Mouse (Mus musculus) C2C12 (cell line): ENCODE results near the gene Gk5. TPM values are rescaled to one million over a fixed set of nuclear protein-coding genes. Genes with fewer than 3 reads are reported as not detected.
"Not testable (repeated sequence)": the region's sequence is repeated elsewhere in the genome, so short reads cannot be mapped to it uniquely, and the experiment has no call there.

Experiments
- H3K27me3 ChIP-seq: one replicate; pipeline ENCODE4 v1.6.1; 2011; ENCODE audit not compliant: control insufficient read depth, insufficient read depth, insufficient read length
- H3K36me3 ChIP-seq: one replicate; pipeline ENCODE4 v1.6.1; 2011; ENCODE audit not compliant: control insufficient read depth, insufficient read depth
- H3K4me3 ChIP-seq: one replicate; pipeline ENCODE4 v1.5.1; 2011; ENCODE audit warnings: mild to moderate bottlenecking, control low read depth; ENCODE audit not compliant: poor library complexity, insufficient read depth, severe bottlenecking
- H3K79me2 ChIP-seq: one replicate; pipeline ENCODE4 v1.6.1; 2011; ENCODE audit not compliant: control insufficient read depth, insufficient read depth
- H3K79me3 ChIP-seq: one replicate; pipeline ENCODE4 v1.6.1; 2011; ENCODE audit warnings: low read depth, control low read depth
- H3ac ChIP-seq: one replicate; pipeline ENCODE3; 2011; ENCODE audit warnings: low read depth; ENCODE audit not compliant: control insufficient read depth, insufficient read length
- CEBPB ChIP-seq: IDR thresholded peaks from one replicate; pipeline ENCODE4 v1.6.1; 2011; ENCODE audit warnings: low read depth, mild to moderate bottlenecking, control low read depth, moderate library complexity
- CTCF ChIP-seq: IDR thresholded peaks from one replicate; pipeline ENCODE4 v1.5.1; 2011; ENCODE audit not compliant: control insufficient read depth, insufficient read depth, insufficient read length
- FOSL1 ChIP-seq: IDR thresholded peaks from one replicate; pipeline ENCODE4 v1.8.0; 2011; ENCODE audit warnings: mild to moderate bottlenecking, low read length; ENCODE audit not compliant: poor library complexity, insufficient read depth, severe bottlenecking
- MAX ChIP-seq: IDR thresholded peaks from one replicate; pipeline ENCODE4 v1.6.1; 2011; ENCODE audit warnings: mild to moderate bottlenecking, control low read depth
- MYOD1 ChIP-seq: IDR thresholded peaks from one replicate; pipeline ENCODE4 v1.6.1; 2011; ENCODE audit warnings: low read depth; ENCODE audit not compliant: control insufficient read depth, insufficient read length
- MYOG ChIP-seq: IDR thresholded peaks from one replicate; pipeline ENCODE4 v1.6.1; 2011; ENCODE audit not compliant: control insufficient read depth, insufficient read length; ENCODE audit errors: extremely low read depth
- USF1 ChIP-seq: IDR thresholded peaks from one replicate; pipeline ENCODE4 v1.6.1; 2011; ENCODE audit warnings: low read depth, mild to moderate bottlenecking, control low read depth, moderate library complexity
- long read RNA-seq, 2 experiments: library from polyadenylated mRNA; unstranded; transcript quantifications; one replicate each; pipeline ENCODE4 v2.0.0; 2019 to 2020
- polyA plus RNA-seq: library from polyadenylated mRNA; unstranded; fragments of >200 nt; fragmentation: generic; extraction: Trizol; gene quantifications from one replicate; pipeline ENCODE4 v1.2.1, GENCODE M21; 2012; ENCODE audit warnings: missing spikeins

The Gk5 gene
- polyA plus RNA-seq, result 0.82 TPM
- long read RNA-seq, experiment 1, result 0 reads
- long read RNA-seq, experiment 2, transcript Gk5-201 (16 exons, 2,815 nt), result major isoform, 13 of 19 reads
- long read RNA-seq, experiment 2, partial matches to known transcripts, result 0 of 19 reads
- long read RNA-seq, experiment 2, other reads (novel, unspliced or antisense), result 6 of 19 reads

DNA sequence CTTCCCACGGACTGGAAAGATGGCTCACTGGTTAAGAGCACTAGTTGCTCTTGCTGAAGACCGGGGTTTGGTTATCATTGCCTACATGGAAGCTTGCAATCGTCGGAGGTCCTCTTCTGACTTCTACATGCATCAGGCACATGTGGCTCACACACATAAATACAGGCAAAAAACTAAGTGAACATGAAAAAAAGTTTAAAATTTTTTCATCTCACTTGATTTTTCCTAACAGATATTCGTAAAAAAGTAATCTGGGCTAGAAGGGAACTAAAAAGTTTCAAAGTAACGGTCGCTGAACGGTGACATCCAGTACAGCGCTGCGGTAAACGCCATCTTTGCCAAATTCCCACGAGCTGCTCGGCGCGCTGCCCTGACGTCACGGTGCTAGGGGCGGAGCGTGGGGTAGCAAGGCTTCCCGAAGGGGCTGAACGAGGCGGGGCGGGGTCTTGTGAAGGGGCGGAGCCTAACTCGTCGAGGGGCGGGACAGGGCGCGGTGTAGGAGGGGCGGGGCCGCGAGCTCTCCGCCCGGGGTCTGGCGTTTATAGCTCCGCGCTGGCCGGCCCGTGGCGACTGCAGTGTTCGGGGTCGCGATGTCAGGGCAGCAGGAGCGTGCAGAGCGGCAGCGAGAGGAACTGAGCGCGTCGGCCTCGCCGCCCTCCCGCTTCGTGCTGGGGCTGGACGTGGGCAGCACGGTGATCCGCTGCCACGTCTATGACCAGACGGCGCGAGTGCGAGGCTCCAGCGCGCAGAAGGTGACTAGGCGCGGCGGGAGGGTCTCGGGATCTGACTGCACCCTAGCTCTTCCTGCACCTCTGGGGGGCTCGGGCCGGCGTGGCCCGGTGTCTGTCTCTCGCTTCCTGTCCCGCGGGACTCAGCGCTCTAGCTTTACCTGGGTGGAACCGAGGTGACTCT, at the start of gene Gk5:
TSS of gene Gk5 (plus strand) at position 502 of the 912 bp plus-strand sequence.
- TF ChIP-seq MYOG (no peak), USF1 (no peak), MAX (no peak), MYOD1 (no peak), CEBPB (no peak), CTCF (no peak), FOSL1 (no peak)
- Histone ChIP-seq H3K79me2 (no peaks in the 10 kb centered on the region), H3K27me3 (no peaks in the 10 kb centered on the region), H3K36me3 (no peaks in the 10 kb centered on the region), H3K4me3 (peak within 1 kb of the TSS; percentile 43), H3K79me3 (no peaks in the 10 kb centered on the region), H3ac (peak within 1 kb of the TSS; percentile 28)

DNA sequence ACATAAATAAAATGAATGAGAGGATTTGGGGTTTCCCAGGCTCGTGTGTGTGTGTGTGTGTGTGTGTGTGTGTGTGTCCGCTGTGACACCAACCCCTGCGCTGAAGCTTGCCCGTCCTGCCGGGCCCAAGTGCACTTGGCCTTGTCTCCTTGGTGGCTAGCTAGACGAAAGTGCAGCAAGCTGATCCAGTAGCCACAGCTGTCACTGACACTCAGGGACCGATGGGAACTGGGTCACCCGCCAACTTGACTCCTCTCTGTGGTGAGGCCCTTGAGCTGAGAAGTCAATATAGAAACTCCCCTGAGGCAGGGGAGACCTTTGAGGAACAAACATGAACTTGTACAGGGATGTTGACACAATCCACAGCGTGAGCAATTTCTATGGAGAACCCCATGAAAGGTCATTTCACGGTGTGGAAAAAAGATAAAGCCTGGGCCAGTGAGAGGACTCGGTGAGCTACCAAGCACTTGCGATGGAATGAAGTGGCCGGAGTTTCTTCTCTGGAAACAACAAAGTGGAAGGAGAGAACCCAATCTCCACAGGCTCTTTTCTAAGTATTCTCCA, 40.3 kb upstream of the Gk5 start:
- Histone ChIP-seq H3K27me3 (no peaks in the 10 kb centered on the region), H3K4me3 (no peak overlapping the region), H3K36me3 (no peaks in the 10 kb centered on the region), H3ac (no peak overlapping the region), H3K79me2 (no peaks in the 10 kb centered on the region), H3K79me3 (no peaks in the 10 kb centered on the region)
- TF ChIP-seq MYOD1 (peak; percentile 14), CEBPB (no peak), CTCF (no peak)

DNA sequence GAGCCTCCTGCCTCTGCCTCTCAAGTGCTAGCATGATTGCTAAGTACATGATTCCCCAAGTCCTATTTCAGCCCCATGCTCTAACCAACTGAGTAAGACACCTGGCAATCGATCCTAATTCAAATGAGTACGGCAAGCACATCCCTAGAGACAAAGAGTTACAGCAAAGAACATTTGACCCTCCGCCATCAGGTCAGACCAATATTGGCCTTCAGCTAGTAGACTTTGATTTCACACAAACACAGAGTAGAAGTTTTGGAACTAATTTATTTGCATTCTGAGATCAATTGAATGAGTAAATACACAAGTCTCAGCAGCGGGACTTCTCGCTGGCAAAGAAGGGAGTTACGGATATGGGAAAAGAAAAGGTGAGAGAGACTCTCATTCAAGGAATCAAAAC, 33.9 kb upstream of the Gk5 start:
- TF ChIP-seq MAX (no peak), MYOG (no peak), FOSL1 (no peak)
- peaks cover 5% of the 10 kb centered on the region for H3K27me3 ChIP-seq
- no peaks in the 10 kb centered on the region for H3K36me3 ChIP-seq
- no peak overlapping the region for H3K4me3 ChIP-seq
- no peaks in the 10 kb centered on the region for H3K79me3 ChIP-seq
- no peak overlapping the region for H3ac ChIP-seq
- H3K79me2 ChIP-seq, result no peaks in the 10 kb centered on the region

DNA sequence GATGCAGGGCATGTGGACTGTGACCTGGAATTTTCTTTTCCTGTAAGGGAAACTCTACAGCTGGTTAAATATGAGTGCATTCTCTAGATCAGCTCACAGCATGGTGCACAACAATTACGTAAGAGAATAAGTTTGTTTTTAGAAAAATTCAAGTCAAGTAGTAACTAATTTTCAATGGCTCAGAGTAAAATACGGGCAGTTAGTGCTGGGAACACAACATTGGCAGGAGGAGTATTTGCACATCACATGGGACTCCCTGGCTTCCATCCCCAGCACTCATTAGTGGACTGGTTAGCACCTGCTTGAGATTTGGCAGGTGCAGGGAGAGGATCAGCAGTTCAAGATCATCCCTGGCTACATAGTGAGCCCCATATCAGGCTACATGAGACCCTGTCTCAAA, 31.5 kb upstream of the Gk5 start:
- H3K4me3 ChIP-seq, result no peak overlapping the region
- no peaks in the 10 kb centered on the region for H3K79me3 ChIP-seq
- peaks cover 5% of the 10 kb centered on the region for H3K27me3 ChIP-seq
- no peaks in the 10 kb centered on the region for H3K79me2 ChIP-seq
- TF ChIP-seq MYOD1, result no peak
- no peaks in the 10 kb centered on the region for H3K36me3 ChIP-seq
- no peak overlapping the region for H3ac ChIP-seq

DNA sequence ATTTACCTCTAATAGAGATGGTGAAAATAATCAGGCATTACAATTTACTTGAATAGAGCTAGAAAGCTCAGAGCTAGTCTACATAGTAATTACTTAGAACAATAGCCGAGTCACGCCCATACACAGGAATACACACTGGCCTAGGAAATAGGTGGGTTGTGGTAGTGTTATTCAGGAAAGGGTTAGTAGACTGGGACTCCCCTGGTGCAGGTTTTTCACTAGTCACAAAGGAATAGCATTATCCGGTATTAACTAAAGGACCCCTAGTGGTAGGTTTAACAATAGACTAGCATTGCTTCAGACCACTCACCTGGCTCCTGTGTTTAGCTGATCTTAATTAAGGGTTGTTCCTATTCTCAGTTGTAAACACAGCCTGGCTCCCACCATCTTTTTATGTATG, 30.7 kb upstream of the Gk5 start:
- H3K4me3 ChIP-seq, H3K79me2 ChIP-seq, H3K79me3 ChIP-seq, H3K27me3 ChIP-seq, H3ac ChIP-seq, H3K36me3 ChIP-seq: not testable (repeated sequence)

DNA sequence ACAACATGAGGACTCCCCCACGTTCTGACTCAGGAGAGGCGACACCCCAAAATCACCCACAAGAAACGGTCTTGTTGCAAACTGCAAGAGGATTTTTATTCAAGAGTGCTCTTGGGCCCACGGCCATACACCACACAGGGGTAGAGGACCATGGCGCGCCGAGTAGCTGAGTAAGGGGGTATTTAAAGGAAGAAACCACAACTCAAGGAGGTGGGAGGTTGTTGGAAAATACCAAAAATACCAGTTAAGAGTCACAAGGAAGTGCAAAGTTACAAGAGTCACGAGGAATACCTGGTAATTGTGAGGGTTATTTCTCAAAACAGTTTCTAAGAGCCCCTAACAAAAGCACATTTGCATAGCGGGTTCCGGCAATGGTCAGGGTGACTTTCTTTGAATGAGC, 26.5 kb upstream of the Gk5 start:
- not testable (repeated sequence) for H3K36me3 ChIP-seq, H3K79me3 ChIP-seq, H3K4me3 ChIP-seq, H3K79me2 ChIP-seq, H3K27me3 ChIP-seq, H3ac ChIP-seq
